Mouse (Mus musculus) frontal cortex, adult (tissue): Measurements from ENCODE around the gene Efnb2.

Experiments used
- ATAC-seq: cut with Nextera tagmentation; 2 replicates; pipeline ENCODE4 v1.9.2; 2017; ENCODE audit warnings: mild to moderate bottlenecking, moderate library complexity, mixed read lengths; ENCODE audit not compliant: low TSS enrichment

The Efnb2 gene

GRCm38 (mm10) chr8:8613844-8614243, 47.2 kb downstream of the Efnb2 start:
- ATAC-seq, result no peak

- ATAC-seq, result no peak
Measured at GRCm38 (mm10) chr8:8611928-8612327, 49.1 kb downstream of the Efnb2 start.

GRCm38 (mm10) chr8:8609791-8610190, 51.3 kb downstream of the Efnb2 start:
- peak; percentile 27; the same call in 1 of the 2 replicates for ATAC-seq

- ATAC-seq, result no peak
Measured at GRCm38 (mm10) chr8:8609141-8609540, 51.9 kb downstream of the Efnb2 start.

- ATAC-seq, result no peak
Measured at GRCm38 (mm10) chr8:8605621-8606020, 55.4 kb downstream of the Efnb2 start.

GRCm38 (mm10) chr8:8603875-8604274, 57.2 kb downstream of the Efnb2 start:
- ATAC-seq, result no peak

- ATAC-seq, result peak; percentile 50
Measured at GRCm38 (mm10) chr8:8602616-8603461, 58.2 kb downstream of the Efnb2 start.

- ATAC-seq, result peak; percentile 84
Measured at GRCm38 (mm10) chr8:8599931-8600330, 61.1 kb downstream of the Efnb2 start.

- no peak for ATAC-seq
Measured at GRCm38 (mm10) chr8:8597434-8597833, 63.6 kb downstream of the Efnb2 start.

GRCm38 (mm10) chr8:8595831-8596611, 65.0 kb downstream of the Efnb2 start:
- ATAC-seq, result no peak

GRCm38 (mm10) chr8:8593812-8594211, 67.2 kb downstream of the Efnb2 start:
- no peak for ATAC-seq

GRCm38 (mm10) chr8:8593371-8593770, 67.7 kb downstream of the Efnb2 start:
- no peak for ATAC-seq

- no peak for ATAC-seq
Measured at GRCm38 (mm10) chr8:8592331-8592730, 68.7 kb downstream of the Efnb2 start.

- no peak for ATAC-seq
Measured at GRCm38 (mm10) chr8:8583981-8584377, 77.1 kb downstream of the Efnb2 start.

GRCm38 (mm10) chr8:8583290-8583980, 77.6 kb downstream of the Efnb2 start:
- ATAC-seq, result no peak

GRCm38 (mm10) chr8:8577770-8578303, 83.2 kb downstream of the Efnb2 start:
- no peak for ATAC-seq

GRCm38 (mm10) chr8:8576833-8577232, 84.2 kb downstream of the Efnb2 start:
- ATAC-seq, result no peak

GRCm38 (mm10) chr8:8576286-8576685, 84.8 kb downstream of the Efnb2 start:
- no peak for ATAC-seq

- ATAC-seq, result 0 out of 2 replicates have a peak, but pooled peaks have one; percentile 13
Measured at GRCm38 (mm10) chr8:8574521-8575499, 86.2 kb downstream of the Efnb2 start.

GRCm38 (mm10) chr8:8572272-8572671, 88.8 kb downstream of the Efnb2 start:
- ATAC-seq, result no peak
